Mouse (Mus musculus) liver, embryonic 15.5 days (tissue): ENCODE results near the gene Sv2c. TPM values are rescaled to one million over a fixed set of nuclear protein-coding genes. Genes with fewer than 3 reads are reported as not detected.

Source experiments
- polyA plus RNA-seq: library from polyadenylated mRNA; unstranded; fragments of >200 nt; fragmentation: Nextera tagmentation; extraction: Ambion mirVana; gene quantifications from 2 replicates; pipeline ENCODE4 v1.2.1, GENCODE M21; 2015

Sv2c gene
- polyA plus RNA-seq, 1 experiment from 2014 or later, result 0.15 TPM

Other genes starting within 250 kb of the Sv2c start
- gene Iqgap2, start 240.7 kb downstream of the Sv2c start, polyA plus RNA-seq, result 16.0 and 18.7 TPM in 2 replicates
- gene Gm20075, start 51.2 kb downstream of the Sv2c start, polyA plus RNA-seq, result 4.6 and 6.6 TPM in 2 replicates
- gene Gm17190, start 50.5 kb downstream of the Sv2c start, polyA plus RNA-seq, result not detected in 2 replicates